Mouse (Mus musculus) kidney, adult 11 months (tissue): ENCODE data around the gene Tshr.
"Not testable (repeated sequence)": the region's sequence is repeated elsewhere in the genome, so short reads cannot be mapped to it uniquely, and the experiment has no call there.

Source experiments
- DNase-seq: peaks from one replicate; pipeline ENCODE4 v3.0.0; 2022

The Tshr gene

DNA sequence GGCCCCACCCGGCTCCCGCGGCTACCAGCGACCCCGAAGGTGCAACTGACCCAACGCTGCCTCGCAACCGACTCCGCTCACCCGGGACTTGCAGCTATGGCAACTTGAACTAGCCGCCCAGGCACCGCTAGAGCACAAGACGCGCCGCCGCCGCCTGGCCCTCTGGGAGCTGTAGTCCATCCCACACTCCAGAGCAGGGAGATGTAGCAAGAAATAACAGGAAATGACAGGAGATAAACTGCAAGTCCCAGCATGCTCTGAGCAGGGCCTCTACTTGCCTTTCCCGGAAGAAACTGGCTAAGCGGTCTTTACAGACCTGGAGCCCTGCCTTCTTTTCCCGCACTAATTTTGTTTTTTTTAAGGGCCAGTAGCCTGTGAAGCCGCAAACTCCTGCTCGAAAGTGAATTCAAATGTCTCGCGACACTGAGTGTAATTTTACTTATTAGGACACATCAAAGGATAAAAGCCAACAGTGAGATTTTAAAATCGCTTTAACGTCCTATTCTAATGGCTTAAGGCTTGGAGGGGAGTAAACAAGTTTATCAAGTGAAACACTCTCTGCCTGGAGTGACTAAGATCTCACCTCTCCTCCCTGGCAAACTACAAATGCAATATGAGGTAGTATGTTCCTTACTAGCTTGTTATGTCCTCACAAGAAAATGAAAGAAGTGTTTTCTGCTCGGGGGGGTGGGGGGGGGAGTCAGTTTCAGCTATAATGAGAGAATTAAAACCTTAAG is at the start of gene Tshr, which contains the start of gene Cep128:
Gene Tshr (plus strand): TSS at position 283 of the 737 bp plus-strand sequence.
Gene Cep128 (minus strand): TSS at position 129 of the 737 bp plus-strand sequence.
- peak; percentile 95 for DNase-seq

DNA sequence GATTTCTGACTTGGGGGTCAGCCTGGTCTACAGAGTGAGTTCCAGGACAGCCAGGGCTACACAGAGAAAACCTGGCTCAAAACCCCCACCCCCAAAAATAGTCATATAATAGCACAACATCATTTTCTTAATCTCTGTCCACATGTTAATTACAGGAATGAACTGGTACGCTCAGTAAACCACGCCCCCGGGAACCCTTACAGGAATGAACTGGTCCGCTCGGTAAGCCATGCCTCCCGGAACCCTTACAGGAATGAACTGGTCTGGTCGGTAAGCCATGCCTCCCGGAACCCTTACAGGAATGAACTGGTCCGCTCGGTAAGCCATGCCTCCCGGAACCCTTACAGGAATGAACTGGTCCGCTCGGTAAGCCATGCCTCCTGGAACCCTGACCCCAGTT is 45.7 kb upstream of the Tshr start:
- DNase-seq = not testable (repeated sequence)

DNA sequence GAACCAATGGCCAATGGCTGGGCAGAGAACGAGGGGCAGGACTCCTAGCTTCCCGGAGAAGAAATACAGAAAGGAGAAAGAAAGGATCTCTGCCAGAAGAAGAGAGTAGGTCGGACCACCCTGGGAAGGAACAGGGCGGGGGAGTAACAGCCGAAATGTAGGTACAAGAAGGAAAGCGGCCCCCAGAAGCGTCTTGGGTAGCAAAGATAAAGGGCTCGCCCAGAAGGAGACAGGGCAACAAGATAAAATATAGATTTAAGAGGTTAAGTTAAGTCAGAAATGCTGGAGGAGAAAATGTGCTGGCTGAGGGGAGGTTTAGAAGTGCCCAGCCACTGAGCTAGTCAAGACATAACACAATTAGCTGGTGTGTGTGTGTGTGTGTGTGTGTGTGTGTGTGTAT is 30.6 kb upstream of the Tshr start:
- no peak for DNase-seq

DNA sequence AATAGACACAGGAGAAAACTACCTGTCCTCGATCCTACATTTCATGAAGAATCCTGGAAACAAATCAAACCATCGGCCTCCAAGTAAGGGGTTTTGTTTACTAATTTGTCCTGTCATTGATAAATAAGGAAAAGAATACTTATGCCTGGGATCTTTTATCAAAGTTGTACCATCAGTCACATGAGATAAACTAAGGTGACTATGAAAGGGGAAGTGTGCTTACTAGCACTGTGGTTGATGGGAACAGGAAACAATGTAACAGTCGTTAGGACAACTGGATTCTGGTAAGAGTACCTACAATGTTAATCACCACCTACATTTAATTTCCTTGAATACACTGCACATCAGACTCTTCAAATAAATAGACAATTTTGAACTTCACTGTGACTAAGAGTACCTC is 15.2 kb upstream of the Tshr start:
- no peak for DNase-seq

DNA sequence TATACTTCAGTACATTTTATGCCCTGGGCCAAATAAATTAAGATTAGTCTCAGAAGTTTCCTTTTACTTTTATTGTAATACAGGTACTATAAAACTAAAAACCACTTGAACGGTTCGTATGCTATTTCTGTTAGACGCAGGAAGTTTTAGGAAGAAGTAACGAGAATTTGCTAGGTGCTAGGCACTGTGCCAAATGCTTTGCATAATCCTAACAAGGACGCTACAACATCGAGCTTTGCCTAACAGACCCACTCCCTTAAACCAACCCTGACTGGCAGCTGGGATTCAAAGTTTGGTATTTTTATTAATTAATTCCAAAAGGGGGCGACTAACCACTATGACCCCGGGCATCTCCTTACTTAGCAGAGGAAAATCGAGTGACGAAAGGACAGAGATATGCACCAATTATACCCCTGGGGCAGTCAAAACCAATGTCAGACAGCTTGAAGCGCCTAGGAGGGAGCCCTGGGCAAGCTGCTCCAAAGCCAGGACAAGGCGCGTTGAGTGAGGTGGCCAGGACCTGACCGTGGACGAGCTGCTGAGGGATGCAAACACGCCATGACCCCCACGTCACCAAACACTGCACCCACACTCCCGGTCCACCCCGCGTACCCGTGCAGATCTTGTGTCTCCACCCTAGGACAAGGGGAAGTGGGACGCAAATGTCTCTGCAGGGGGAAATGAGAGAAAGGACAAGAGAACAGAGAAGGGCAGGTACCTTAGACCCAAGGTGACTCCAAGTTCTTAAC is 673 bp upstream of the Tshr start:
- no peak for DNase-seq

DNA sequence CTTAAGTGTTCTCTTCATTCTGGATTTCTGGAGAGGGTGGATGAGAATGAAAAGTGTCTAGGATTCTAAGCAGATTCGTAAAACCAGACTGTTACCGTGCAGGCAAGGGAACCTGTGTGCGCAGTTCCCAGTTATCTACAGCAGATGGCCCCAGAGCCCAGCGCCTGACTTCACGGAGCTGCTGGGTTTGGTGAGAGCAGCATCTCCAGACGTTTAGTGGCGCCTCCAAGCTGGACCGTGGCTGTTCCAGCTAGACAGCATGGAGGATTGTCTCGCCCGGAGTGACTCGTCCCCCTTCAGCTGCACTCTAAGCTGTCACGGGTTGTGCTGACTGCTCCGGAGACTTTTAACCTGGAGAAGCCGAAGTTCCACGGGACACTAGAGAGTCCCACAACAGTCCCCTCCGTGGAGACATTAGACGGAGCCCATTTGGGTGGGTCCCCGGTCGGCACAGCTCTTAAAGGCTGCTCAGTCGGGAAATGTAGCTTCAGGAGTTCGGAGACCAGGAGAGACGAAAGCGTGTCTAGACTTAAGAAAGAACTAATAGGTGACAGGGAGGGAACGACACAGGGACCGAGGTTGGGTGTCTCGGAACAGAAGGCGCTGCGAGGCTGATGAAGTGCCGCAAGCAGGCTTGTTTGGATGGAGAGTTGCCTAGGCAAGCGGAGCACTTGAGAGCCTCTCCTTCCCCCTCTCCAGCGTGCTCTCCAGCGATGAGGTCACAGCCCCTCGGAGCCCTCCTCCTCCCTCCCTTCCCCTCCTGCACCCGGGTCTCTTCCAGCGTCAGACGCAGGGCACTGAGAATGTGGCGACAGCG is 16.1 kb downstream of the Tshr start:
- DNase-seq = peak; percentile 55

DNA sequence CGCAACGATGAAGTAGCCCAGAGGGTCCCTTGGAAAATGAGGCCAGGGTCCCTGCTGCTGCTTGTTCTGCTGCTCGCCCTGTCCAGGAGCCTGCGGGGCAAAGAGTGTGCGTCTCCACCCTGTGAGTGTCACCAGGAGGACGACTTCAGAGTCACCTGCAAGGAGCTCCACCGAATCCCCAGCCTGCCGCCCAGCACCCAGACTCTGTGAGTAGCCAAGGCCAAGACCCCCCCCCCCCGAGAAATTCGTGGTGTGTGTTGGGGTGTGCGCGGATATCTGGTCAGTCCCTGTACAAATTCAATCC is 16.6 kb downstream of the Tshr start:
- no peak for DNase-seq

DNA sequence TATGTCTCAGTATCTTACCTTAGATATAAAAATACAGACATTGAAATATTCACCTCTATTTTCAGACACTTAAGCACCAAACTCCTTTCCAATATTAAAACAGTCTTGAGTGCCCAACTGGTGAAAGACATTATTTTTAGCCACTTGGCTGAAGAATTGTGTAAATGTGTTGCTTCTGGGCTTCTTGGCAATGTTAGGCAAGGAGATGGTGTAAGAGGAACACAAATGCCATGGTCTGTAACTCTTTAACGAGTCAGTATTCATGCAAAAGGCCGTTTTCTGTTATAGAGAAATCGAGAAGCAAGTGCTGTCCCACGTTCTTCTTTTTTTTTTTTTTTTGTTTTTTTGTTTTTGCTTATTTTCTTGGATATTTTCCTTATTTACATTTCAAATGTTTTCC is 25.9 kb downstream of the Tshr start:
- DNase-seq = no peak

DNA sequence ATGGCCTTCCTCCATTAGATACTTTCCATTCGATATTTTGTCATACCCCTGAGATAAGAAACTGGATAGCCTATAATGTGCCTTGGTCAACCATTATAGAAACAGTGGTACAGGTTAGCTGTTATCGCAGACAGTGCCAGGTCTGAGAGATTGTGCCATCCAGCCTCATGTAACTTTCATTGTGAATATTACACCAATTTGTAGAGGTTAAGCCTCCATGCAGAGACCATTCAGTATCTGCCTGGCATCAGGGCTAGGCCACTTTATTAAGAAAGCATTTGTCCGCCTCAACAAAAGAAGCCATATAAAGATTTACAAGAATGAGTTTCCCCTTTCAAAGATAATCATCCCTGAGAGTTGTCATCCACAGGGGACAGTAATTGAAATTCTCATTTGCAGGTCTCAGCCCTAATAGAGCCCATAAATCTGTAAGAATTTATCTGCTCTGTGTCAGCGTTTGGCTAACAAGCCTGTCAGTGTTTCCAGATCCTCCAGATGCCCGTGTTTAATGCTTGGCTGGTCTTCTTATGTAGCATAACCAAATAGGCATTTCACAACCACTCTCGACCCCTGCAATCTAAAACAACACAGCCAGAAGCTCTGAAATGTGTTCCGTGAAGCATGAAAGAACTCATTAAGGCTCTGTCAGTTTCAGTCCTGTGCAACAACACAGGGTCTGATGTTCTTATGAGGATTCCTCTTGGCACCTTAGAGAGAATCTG is 28.3 kb downstream of the Tshr start:
- peak; percentile 13 for DNase-seq

DNA sequence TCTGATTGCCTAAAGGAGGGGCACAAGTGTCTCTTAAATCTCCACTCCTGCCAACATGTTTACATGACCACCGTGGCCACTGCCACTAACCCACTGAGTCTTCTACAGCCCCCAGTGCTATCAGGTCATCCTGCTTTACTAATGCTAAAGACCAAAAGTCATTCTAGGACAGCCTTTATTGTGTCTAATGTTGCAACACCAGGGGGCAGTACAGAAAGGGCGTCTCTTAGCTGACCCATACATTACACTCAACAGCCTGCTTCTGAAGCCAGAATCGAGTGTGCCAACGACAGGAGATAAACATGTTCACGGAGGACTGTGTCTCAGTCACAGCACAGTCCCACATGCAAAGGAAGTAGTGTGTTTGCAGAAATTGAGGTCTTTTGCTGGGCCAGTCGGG is 30.7 kb downstream of the Tshr start:
- no peak for DNase-seq

DNA sequence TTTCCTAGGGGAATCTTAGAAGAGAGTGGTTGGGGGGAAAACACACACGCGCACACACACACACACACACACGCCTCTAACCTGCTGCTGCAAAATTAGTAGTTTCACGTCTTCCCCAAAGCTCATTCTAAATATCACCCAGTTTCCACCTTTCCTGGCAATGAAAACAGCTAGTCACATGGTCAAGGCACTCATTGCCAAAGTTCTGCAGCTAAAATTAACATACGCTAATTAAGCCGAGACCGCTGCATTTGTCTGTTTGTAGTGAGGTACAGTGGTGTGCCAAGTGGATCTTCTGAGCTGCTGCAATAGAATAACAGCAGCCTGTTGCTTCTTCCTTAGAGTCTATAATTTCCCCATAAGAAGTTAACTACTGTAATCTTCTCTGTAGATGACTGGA is 32.5 kb downstream of the Tshr start:
- DNase-seq = no peak

DNA sequence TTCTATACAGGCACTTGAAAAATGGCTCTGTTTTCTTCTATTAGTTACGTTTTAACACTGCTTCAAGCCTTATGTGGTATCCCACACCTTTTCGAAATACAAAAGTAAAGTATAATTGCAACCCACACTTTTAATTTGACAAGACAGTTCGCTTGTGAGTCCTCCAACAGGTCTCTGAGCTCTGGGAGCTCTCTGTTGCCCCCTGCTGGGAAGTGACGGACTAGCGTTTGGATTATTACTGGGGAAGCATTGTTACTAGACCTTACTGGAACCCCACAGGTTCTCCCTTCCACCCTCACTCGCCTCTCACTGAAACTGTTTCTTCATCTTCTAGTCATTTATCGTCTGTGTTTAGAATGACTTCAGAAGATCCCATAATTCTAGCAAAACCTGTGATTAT is 34.4 kb downstream of the Tshr start:
- DNase-seq = peak; percentile 42

DNA sequence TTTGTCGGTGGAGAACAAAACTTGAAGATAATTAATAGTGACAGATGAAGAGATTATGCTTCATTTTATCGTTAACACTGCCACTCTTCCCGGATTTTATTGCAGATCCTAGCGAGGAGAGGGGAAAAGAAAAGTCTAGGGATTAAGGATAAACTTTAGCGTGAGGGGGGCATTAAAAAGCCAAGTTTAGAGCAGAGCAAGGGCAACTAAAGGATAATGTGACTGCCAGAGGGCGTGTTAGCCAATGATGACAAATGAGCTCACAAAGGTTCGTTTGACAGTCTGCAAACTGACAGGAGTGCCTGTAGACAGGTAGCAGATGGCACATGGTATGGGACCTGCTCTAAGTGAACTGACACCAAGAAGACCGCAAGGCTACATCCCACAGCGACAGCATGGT is 36.9 kb downstream of the Tshr start:
- no peak for DNase-seq

DNA sequence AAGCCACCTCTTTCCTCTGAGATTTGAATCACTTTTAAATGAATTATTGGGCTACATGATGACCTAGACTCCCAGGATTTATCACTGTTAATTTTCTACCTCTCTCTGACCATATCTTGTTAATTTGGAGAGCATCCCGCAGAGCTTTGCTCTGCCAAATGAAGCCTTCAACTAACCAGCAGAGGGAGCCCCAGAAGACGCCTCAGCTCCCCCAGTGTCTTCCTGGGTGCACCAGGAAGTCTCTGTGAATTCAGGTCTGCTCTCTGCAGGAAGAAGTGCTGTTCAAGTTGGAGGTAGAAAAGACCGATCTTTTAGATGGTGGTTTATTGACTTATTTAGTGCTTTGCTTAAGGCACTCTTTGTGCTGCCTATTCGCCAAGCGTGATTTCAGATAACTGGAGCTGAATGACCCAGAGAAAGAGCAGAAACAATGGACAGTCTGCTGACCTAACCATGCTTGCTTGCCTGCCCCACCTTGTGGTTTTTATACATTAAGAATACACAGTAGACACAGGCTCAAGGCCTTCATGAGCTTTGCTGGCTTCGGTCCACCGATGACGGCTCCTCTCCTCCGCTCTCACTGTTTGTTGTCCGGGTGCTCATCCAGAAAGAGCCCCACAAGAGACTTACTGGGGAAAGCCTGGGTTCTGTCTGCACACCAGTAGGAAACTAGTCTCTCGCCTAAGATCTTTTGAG is 38.9 kb downstream of the Tshr start:
- DNase-seq = no peak

DNA sequence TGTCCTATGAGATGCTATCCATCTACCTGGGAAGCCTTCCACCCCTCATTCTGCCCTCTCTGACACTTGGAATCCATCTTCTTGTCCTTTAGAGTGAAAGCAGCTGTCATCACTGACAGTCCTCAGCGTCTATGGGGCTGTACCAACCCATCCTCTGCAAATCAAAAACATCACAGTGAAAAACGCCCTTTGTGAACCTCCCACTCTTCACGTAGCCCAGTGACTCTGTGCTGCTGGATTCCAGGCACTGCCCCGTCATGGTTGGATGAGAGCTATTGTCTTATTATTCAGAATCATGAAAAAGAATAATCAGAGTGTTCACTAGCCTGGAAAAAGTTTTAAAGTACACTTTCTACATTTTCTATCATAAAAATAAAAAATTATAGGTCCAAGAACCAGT is 42.1 kb downstream of the Tshr start:
- no peak for DNase-seq

DNA sequence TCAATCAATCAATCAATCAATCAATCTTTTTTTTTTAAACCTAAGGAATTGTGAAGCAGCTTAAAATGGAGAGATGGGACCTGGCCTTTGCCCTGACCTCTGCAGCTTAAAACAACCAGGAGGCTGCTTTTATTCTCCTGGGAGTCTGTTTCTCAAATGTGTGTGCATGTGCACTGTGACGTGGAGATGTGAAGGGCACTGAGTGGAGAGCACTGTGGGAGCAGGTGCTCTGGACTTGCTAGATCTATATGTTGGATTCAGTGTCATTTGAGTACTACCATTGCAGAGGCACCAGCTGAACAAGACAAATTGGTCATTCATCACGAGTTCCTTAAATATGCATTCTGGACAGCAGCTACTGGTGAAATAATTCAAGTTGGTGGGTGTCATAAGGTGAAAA is 42.8 kb downstream of the Tshr start:
- no peak for DNase-seq

DNA sequence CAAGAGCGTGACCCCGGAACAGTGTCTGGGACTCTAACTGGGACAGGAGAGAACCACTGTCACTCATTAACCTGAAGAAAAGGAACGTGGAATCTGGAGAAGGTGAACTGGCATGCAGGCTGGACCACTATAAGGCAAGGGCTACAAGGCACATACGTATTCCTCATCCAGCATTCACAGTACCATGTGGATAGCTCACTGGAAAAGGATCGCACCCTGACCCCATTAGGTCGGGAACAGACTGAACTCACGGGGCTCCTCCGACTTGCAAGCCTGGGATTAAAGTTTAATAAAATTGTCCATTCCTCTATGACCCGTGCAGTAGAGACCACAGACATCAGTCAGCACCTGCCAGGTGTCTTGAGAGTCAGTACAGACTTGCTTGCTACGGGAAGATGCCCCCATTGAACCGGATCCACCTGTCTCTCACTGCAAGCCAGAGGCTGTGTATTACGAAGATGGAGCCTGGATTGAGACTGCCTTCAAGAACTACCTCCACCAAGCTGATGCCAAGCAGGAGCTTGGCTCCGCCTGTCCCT is 97.9 kb downstream of the Tshr start:
- peak; percentile 60 for DNase-seq

DNA sequence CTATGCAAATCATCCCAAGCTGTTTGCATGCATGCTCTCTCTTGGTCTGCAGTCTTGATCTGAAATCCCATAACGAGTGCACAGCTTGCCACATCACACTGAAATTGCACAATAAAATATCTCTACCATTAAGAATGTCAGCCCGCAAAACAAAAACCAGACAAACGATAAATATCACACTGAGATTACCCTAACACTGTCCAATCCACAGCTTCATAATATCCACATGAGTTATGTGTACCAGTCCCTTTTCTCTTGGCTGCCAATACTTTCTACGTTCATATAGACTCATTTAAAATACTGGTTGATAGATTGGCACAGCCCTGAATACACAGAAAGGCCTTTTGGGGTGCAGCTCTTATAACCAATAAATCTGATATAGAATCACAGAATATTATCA is 102.0 kb downstream of the Tshr start:
- no peak for DNase-seq

DNA sequence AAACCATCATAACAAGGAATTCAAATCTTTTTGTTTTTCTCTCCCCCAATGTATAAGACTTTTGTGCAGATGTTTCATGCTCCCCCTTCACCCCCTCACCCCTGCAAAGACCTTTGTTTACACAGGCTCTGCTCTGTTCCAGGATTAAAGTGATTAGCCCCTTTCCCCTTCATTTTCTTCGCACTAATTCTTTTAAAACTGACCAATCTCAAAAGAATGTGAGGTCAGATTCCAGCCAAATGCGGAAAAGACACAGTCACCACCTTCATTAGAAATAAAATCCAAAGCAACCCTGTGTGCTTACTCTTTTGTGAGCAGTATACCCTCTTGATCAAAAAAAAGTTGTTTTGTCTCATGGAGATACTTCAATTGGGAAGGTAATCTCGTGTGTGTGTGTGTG is 104.0 kb downstream of the Tshr start:
- no peak for DNase-seq

DNA sequence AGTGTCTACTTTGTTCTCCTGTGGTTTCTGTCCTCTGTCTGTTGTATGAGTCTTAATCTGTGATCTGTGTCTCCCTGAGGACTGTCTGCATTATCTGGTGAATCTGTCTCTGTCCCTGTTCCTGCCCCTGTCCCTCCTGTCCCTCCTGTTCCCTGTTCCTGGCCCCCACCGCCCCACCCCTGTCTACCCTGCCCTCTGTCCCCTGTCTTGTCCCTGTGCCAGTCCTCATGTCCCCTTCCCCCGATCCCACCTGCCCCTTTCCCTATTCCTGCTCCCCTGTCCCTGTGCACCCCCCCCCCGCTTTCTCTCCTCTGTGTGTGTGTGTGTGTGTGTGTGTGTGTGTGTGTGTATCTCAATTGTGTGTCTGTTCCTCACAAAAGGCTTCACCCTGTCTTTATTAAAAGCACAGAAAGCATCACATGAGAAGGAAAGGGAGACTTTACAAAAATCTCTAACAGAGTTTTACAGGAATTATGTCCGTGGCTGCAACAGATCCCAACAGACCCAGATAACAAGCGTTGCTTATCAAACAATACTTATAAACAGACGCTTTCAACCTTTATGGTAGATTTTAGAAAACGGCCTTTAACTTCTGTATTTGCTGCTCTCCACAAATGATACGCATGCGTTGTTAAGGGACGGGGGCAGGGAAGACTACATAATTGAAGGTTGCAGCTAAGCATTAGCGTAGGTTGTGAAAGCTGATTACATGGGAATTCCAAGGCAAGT is 111.3 kb downstream of the Tshr start:
- no peak for DNase-seq

DNA sequence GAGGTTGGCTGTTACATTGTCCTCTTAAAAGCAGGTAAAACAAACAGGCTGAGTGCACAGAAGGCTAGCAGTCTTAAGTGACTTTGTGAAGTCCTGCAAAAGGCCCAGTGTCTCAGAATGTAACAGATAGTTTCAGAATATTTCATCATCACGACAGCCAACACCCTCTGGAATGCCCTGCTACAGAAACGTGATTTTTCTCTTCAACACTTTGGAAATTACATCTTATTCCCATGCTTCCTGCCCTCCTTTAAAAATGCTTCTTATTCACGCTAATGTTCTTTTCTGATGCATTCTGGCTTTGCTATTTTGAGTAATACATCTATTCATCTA is 111.8 kb downstream of the Tshr start:
- no peak for DNase-seq

DNA sequence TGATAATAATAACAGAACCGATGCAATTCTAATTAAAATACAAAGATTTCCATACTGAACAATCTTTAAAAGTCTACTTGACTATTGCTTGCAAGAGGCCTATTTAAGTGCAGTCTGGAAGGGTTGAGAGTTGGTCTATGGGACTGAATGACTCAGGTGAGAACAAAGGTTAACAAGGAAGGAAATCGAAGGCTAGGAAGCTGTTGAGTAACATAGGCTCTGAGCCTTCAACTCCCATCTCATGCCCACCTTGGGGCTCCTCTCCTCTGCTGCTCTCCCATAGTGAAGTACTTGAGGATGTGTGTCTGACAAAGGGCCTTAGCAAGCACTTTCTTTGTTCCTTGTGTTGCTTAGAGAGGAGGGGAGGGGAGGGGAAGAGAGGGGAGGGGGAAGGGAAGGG is 116.1 kb downstream of the Tshr start:
- no peak for DNase-seq
